In genomic region chr16:24880698-24881097, GRCm38 (mm10) we compare ENCODE assay signal across 14 mouse cellular contexts.
DNase-seq lines count a peak whose midpoint lies in the region; ATAC-seq and TF ChIP-seq lines count a peak whose summit lies in the region.
"Had no signal": no experiment of that assay in that cellular context is flagged by ENCODE, and none has a peak within 500 bp of the region (broad histone marks: within the 10 kb centered on the region; RNA-seq: fewer than 3 reads in every experiment).

No protein-coding gene starts in this region.

- H3K36me3 ChIP-seq in hindbrain, postnatal 0 days (ENCODE audit: insufficient read depth, low read length): no peaks in the 10 kb centered on the region
- H3K36me3 ChIP-seq in hindbrain, embryonic 10.5 days: no peaks in the 10 kb centered on the region
- no peaks in the 10 kb centered on the region for H3K36me3 ChIP-seq in forebrain, postnatal 0 days (ENCODE audit: insufficient read depth)
- H3K36me3 ChIP-seq in macrophage (ENCODE audit: inconsistent target): no peaks in the 10 kb centered on the region

- H3K4me3 ChIP-seq in hindbrain, postnatal 0 days (ENCODE audit: low read length): no peak overlapping the region
- no peak overlapping the region for H3K4me3 ChIP-seq in hindbrain, embryonic 10.5 days
- no peak overlapping the region for H3K4me3 ChIP-seq in forebrain, postnatal 0 days (ENCODE audit: low read depth, low read length)
- H3K4me3 ChIP-seq in macrophage (ENCODE audit: inconsistent target): no peak overlapping the region
- H3K4me3 ChIP-seq: heart, adult 2 months had no signal

- no peaks in the 10 kb centered on the region for H3K9me3 ChIP-seq in hindbrain, postnatal 0 days (ENCODE audit: low read length)
- H3K9me3 ChIP-seq in hindbrain, embryonic 10.5 days: no peaks in the 10 kb centered on the region
- no peaks in the 10 kb centered on the region for H3K9me3 ChIP-seq in forebrain, postnatal 0 days (ENCODE audit: low read length)

- DNase-seq in hindbrain, postnatal 0 days (ENCODE audit: low spot score): peak; percentile 17
- DNase-seq in hindbrain, embryonic 10.5 days (ENCODE audit: low spot score): no peak
- DNase-seq in NIH3T3 (ENCODE audit: low read depth): peak; percentile 44
- peak; percentile 43 for DNase-seq in forebrain, postnatal 0 days
- no peak for DNase-seq in thymus, postnatal 10 days (ENCODE audit: low spot score in 2 of 2)
- no peak for DNase-seq in cerebellum, postnatal 14 days
- no peak for DNase-seq in urinary bladder, postnatal 4 days (ENCODE audit: low spot score in 2 of 2)
- DNase-seq: adrenal gland, postnatal 36 days; cerebellum, adult 18-20 months; heart, adult 2 months; kidney, adult 9 months; retina, postnatal 1 day had no signal

- no peak overlapping the region for H3K9ac ChIP-seq in hindbrain, postnatal 0 days (replicated peaks; ENCODE audit: low read length)
- H3K9ac ChIP-seq in forebrain, postnatal 0 days: no peak overlapping the region
- H3K9ac ChIP-seq: liver, embryonic 14.5 days had no signal

- TF ChIP-seq CTCF in hindbrain, postnatal 0 days (IDR thresholded peaks at IDR 0.05; ENCODE audit: low read depth): no peak
- TF ChIP-seq CTCF in forebrain, postnatal 0 days (IDR thresholded peaks at IDR 0.05; ENCODE audit: low read depth): no peak; the same call in 1 of the 2 replicates

- H3K4me2 ChIP-seq in hindbrain, postnatal 0 days (ENCODE audit: low read depth, low read length): no peak overlapping the region
- H3K4me2 ChIP-seq in forebrain, postnatal 0 days (ENCODE audit: low read depth): no peak overlapping the region

- H3K79me2 ChIP-seq in macrophage (ENCODE audit: inconsistent target): no peaks in the 10 kb centered on the region

- H3K27me3 ChIP-seq in hindbrain, postnatal 0 days (ENCODE audit: insufficient read depth, low read length): no peaks in the 10 kb centered on the region
- no peaks in the 10 kb centered on the region for H3K27me3 ChIP-seq in hindbrain, embryonic 10.5 days (ENCODE audit: insufficient read depth, poor library complexity, severe bottlenecking)
- no peaks in the 10 kb centered on the region for H3K27me3 ChIP-seq in forebrain, postnatal 0 days (ENCODE audit: insufficient read depth, low read length)

- 0 out of 2 replicates have a peak, but pooled peaks cover 3% of the 10 kb centered on the region for H3K4me1 ChIP-seq in hindbrain, postnatal 0 days (ENCODE audit: insufficient read depth, low read length)
- no peaks in the 10 kb centered on the region for H3K4me1 ChIP-seq in hindbrain, embryonic 10.5 days (replicated peaks)
- no peaks in the 10 kb centered on the region for H3K4me1 ChIP-seq in forebrain, postnatal 0 days (ENCODE audit: insufficient read depth)

- 29% methylated on average over 8 of the region's 8 CpGs for WGBS in hindbrain, postnatal 0 days
- WGBS in hindbrain, embryonic 10.5 days: 66% methylated on average over 8 of the region's 8 CpGs
- WGBS in forebrain, postnatal 0 days: 38% methylated on average over 8 of the region's 8 CpGs
- 93% methylated on average over 8 of the region's 8 CpGs for WGBS in macrophage (ENCODE audit: missing documents)

- no peak for ATAC-seq in hindbrain, postnatal 0 days
- ATAC-seq in forebrain, postnatal 0 days: peak; percentile 63

- no peak overlapping the region for H3K27ac ChIP-seq in hindbrain, postnatal 0 days
- no peak overlapping the region for H3K27ac ChIP-seq in hindbrain, embryonic 10.5 days
- H3K27ac ChIP-seq in forebrain, postnatal 0 days (ENCODE audit: low read depth, low read length): no peak overlapping the region; the same call in 1 of the 2 replicates
- peak overlapping the region; percentile 96; the same call in 1 of the 2 replicates for H3K27ac ChIP-seq in macrophage
- H3K27ac ChIP-seq: heart, adult 2 months; liver, embryonic 14.5 days had no signal

Comparison
In these comparisons a context has a peak if more than half of its experiments do, and no peak if none do; other contexts are left out.
1. DNase-seq: peak in hindbrain, postnatal 0 days (single experiment), NIH3T3 (single experiment) and forebrain, postnatal 0 days (single experiment); none in hindbrain, embryonic 10.5 days (single experiment), thymus, postnatal 10 days (0 of 2), cerebellum, postnatal 14 days (0 of 2) and urinary bladder, postnatal 4 days (0 of 2).